ENCODE assay signal across 26 mouse cellular contexts in genomic region chr3:118547551-118548210, GRCm38 (mm10). TPM values are rescaled to one million over a fixed set of nuclear protein-coding genes. Genes with fewer than 3 reads are reported as not detected.
DNase-seq lines count a peak whose midpoint lies in the region; ATAC-seq and TF ChIP-seq lines count a peak whose summit lies in the region.
"Had no signal": no experiment of that assay in that cellular context is flagged by ENCODE, and none has a peak within 500 bp of the region (broad histone marks: within the 10 kb centered on the region; RNA-seq: fewer than 3 reads in every experiment).

No protein-coding gene starts in this region.

- 42% methylated on average over 4 of the region's 4 CpGs for WGBS in hindbrain, embryonic 11.5 days
- WGBS in hindbrain, embryonic 12.5 days = 31% methylated on average over 4 of the region's 4 CpGs

- H3K9ac ChIP-seq in hindbrain, embryonic 11.5 days (ENCODE audit: low read depth, low read length) = no peak overlapping the region
- H3K9ac ChIP-seq in hindbrain, embryonic 12.5 days = no peak overlapping the region
- H3K9ac ChIP-seq: embryonic facial prominence, embryonic 12.5 days; forebrain, embryonic 12.5 days; neural tube, embryonic 13.5 days had no signal

- TF ChIP-seq POLR2A in brain, embryonic 14.5 days (IDR thresholded peaks at IDR 0.05; ENCODE audit: borderline replicate concordance, extremely low read depth, insufficient read depth, insufficient read length, poor library complexity, severe bottlenecking) = no peak

- no peaks in the 10 kb centered on the region for H3K36me3 ChIP-seq in hindbrain, embryonic 11.5 days (ENCODE audit: control insufficient read depth, insufficient read depth, low read length)
- H3K36me3 ChIP-seq in hindbrain, embryonic 12.5 days = no peaks in the 10 kb centered on the region
- H3K36me3 ChIP-seq: embryonic facial prominence, embryonic 12.5 days; forebrain, embryonic 12.5 days; neural tube, embryonic 13.5 days had no signal

- H3K4me2 ChIP-seq in hindbrain, embryonic 11.5 days (replicated peaks; ENCODE audit: low read depth, low read length) = no peak overlapping the region
- H3K4me2 ChIP-seq in hindbrain, embryonic 12.5 days (replicated peaks) = no peak overlapping the region
- H3K4me2 ChIP-seq: forebrain, embryonic 12.5 days; heart, embryonic 11.5 days; neural tube, embryonic 13.5 days had no signal

- H3K4me1 ChIP-seq in hindbrain, embryonic 11.5 days (replicated peaks; ENCODE audit: control insufficient read depth, insufficient read depth, low read length) = no peaks in the 10 kb centered on the region
- H3K4me1 ChIP-seq in hindbrain, embryonic 12.5 days = no peaks in the 10 kb centered on the region

- peak; percentile 31 for DNase-seq in hindbrain, embryonic 11.5 days (ENCODE audit: low spot score)
- DNase-seq in brain, embryonic 14.5 days (ENCODE audit: low read depth) = peak; percentile 56
- peak; percentile 72 for DNase-seq in embryo, embryonic 11 days
- DNase-seq in hindlimb bud, embryonic 11.5 days (ENCODE audit: extremely low spot score, low read depth, low spot score) = peak; percentile 61
- DNase-seq in cerebellum, postnatal 14 days = no peak
- DNase-seq in spleen, adult 12 weeks (ENCODE audit: low spot score) = no peak
- DNase-seq in right cerebral cortex, postnatal 10 days (ENCODE audit: low spot score in 2 of 2) = no peak
- DNase-seq: adrenal gland, postnatal 36 days; cerebellum, adult 11 months; cerebellum, adult 9-11 months; gastrocnemius, postnatal 14 days; heart, adult 11 months; kidney, adult 2 months; kidney, postnatal 10 days; layer of hippocampus, postnatal 36 days; lung, postnatal 14 days; midbrain, embryonic 14.5 days; right cerebral cortex, adult 18-20 months; thymus, adult 2 months had no signal

- no peak for ATAC-seq in hindbrain, embryonic 11.5 days (ENCODE audit: low FRiP score)
- ATAC-seq in hindbrain, embryonic 12.5 days (ENCODE audit: low FRiP score) = no peak
- ATAC-seq: inflammation-experienced regulatory T-cells, adult 6 months had no signal

- H3K4me3 ChIP-seq in hindbrain, embryonic 11.5 days (ENCODE audit: low read depth, low read length) = no peak overlapping the region
- no peak overlapping the region for H3K4me3 ChIP-seq in hindbrain, embryonic 12.5 days
- H3K4me3 ChIP-seq: embryonic facial prominence, embryonic 12.5 days; erythroblast, embryonic 14.5 days; forebrain, embryonic 12.5 days; neural tube, embryonic 13.5 days had no signal

- H3K27ac ChIP-seq in hindbrain, embryonic 11.5 days (ENCODE audit: low read depth, low read length) = no peak overlapping the region
- no peak overlapping the region for H3K27ac ChIP-seq in hindbrain, embryonic 12.5 days
- H3K27ac ChIP-seq: embryonic facial prominence, embryonic 12.5 days; forebrain, embryonic 12.5 days; neural tube, embryonic 13.5 days had no signal

- no peaks in the 10 kb centered on the region for H3K27me3 ChIP-seq in hindbrain, embryonic 11.5 days (ENCODE audit: control insufficient read depth, insufficient read depth, low read length)
- H3K27me3 ChIP-seq in hindbrain, embryonic 12.5 days = no peaks in the 10 kb centered on the region
- H3K27me3 ChIP-seq: forebrain, embryonic 12.5 days; neural tube, embryonic 13.5 days had no signal

- no peak for TF ChIP-seq CTCF in brain, embryonic 14.5 days (IDR thresholded peaks at IDR 0.05; ENCODE audit: borderline replicate concordance, extremely low read depth, insufficient read depth, insufficient read length)

- no peaks in the 10 kb centered on the region for H3K9me3 ChIP-seq in hindbrain, embryonic 11.5 days (ENCODE audit: control insufficient read depth, low read length)
- H3K9me3 ChIP-seq in hindbrain, embryonic 12.5 days (replicated peaks) = no peaks in the 10 kb centered on the region
- H3K9me3 ChIP-seq: embryonic facial prominence, embryonic 12.5 days; forebrain, embryonic 12.5 days; neural tube, embryonic 13.5 days had no signal

RNA-seq across cellular contexts. Expression of gene Dpyd, which starts 14.2 kb away (rescaled TPM):
- 3.6 and 4.1 TPM in 2 replicates for polyA plus RNA-seq in hindbrain, embryonic 11.5 days (2014; fragmentation: Nextera tagmentation; extraction: Ambion mirVana)
- 5.7 and 6.6 TPM in 2 replicates for polyA plus RNA-seq in hindbrain, embryonic 12.5 days (2016; fragmentation: Nextera tagmentation; extraction: Ambion mirVana)
- 1.6 and 2.2 TPM in 2 replicates for polyA plus RNA-seq in brain, embryonic 14.5 days (2012; rRNA removed)
- polyA plus RNA-seq: erythroblast, embryonic 14.5 days; inflammation-experienced regulatory T-cells, adult 6 months had no signal

Comparison
In these comparisons a context has a peak if more than half of its experiments do, and no peak if none do; other contexts are left out.
1. DNase-seq: peak in hindbrain, embryonic 11.5 days (single experiment), brain, embryonic 14.5 days (single experiment), embryo, embryonic 11 days (single experiment) and hindlimb bud, embryonic 11.5 days (single experiment); none in cerebellum, postnatal 14 days (0 of 2), spleen, adult 12 weeks (single experiment) and right cerebral cortex, postnatal 10 days (0 of 2).